Mouse (Mus musculus) lung, embryonic 14.5 days (tissue): Measurements from ENCODE around the gene Klhdc10. TPM values are rescaled to one million over a fixed set of nuclear protein-coding genes. Genes with fewer than 3 reads are reported as not detected.
A peak's percentile ranks its signal among the peaks of the same experiment; 100 is the strongest.

Experiments used
- ATAC-seq: fragments of 200-750 bp; cut with Nextera tagmentation; 2 replicates; pipeline ENCODE4 v1.8.0; 2017; ENCODE audit warnings: mild to moderate bottlenecking, moderate TSS enrichment, moderate library complexity; ENCODE audit not compliant: insufficient read depth
- DNase-seq: peaks from one replicate; pipeline ENCODE4 v3.0.0-alpha.2; 2015
- H3K27ac ChIP-seq: fragments of 300-500 bp; sonication (generic); 2 replicates; pipeline ENCODE4 v1.5.1; 2014; ENCODE audit warnings: low read depth, mild to moderate bottlenecking, moderate library complexity
- H3K27me3 ChIP-seq: fragments of 300-500 bp; sonication (generic); 2 replicates; pipeline ENCODE4 v1.6.1; 2014; ENCODE audit warnings: low read length, control low read depth; ENCODE audit not compliant: insufficient read depth
- H3K36me3 ChIP-seq: fragments of 300-500 bp; sonication (generic); 2 replicates; pipeline ENCODE4 v1.6.1; 2014; ENCODE audit warnings: control low read depth; ENCODE audit not compliant: insufficient read depth
- H3K4me1 ChIP-seq: fragments of 300-500 bp; sonication (generic); 2 replicates; pipeline ENCODE4 v1.6.1; 2014; ENCODE audit warnings: antibody characterized with exemption, control low read depth; ENCODE audit not compliant: insufficient read depth
- H3K4me2 ChIP-seq: fragments of 300-500 bp; sonication (generic); 2 replicates; pipeline ENCODE4 v1.6.1; 2014; ENCODE audit warnings: mild to moderate bottlenecking
- H3K4me3 ChIP-seq: fragments of 300-500 bp; sonication (generic); 2 replicates; pipeline ENCODE4 v1.5.1; 2014; ENCODE audit warnings: low read depth, low read length
- H3K9ac ChIP-seq: fragments of 300-500 bp; sonication (generic); 2 replicates; pipeline ENCODE4 v1.6.1; 2014
- H3K9me3 ChIP-seq: fragments of 300-500 bp; sonication (generic); 2 replicates; pipeline ENCODE4 v1.6.1; 2016; ENCODE audit warnings: low read depth, low read length, control low read depth
- CTCF ChIP-seq: IDR thresholded peaks from 2 replicates; pipeline ENCODE4 v1.5.1; 2016; ENCODE audit warnings: antibody characterized with exemption, low read depth
- WGBS: fragments of 180-500 bp; shearing (Covaris S2); extraction: QIAGEN DNeasy Blood & Tissue Kit; methylation state at CpG from one replicate; pipeline ENCODE4 v1.1.7; 2014; 5-methylcytosine and 5-hydroxymethylcytosine counted together
- polyA plus RNA-seq: library from polyadenylated mRNA; unstranded; fragments of >200 nt; fragmentation: Nextera tagmentation; extraction: Ambion mirVana; gene quantifications from 2 replicates; pipeline ENCODE4 v1.2.1, GENCODE M21; 2014

The Klhdc10 gene
- polyA plus RNA-seq = 32.6 and 33.9 TPM in 2 replicates

- peak within 1 kb of the TSS; percentile 88 for H3K9ac ChIP-seq
- WGBS = 0% methylated on average over 41 of the region's 41 CpGs
Measured at GRCm38 (mm10) chr6:30401308-30402015, at the start of gene Klhdc10. Gene Klhdc10, plus strand, starts transcription at chr6:30401868.

GRCm38 (mm10) chr6:30352762-30353161, 48.9 kb upstream of the Klhdc10 start:
- 39% methylated on average over 8 of the region's 8 CpGs for WGBS
- TF ChIP-seq CTCF = no peak
- H3K27me3 ChIP-seq = no peaks in the 10 kb centered on the region
- H3K9me3 ChIP-seq = no peaks in the 10 kb centered on the region
- no peak for DNase-seq
- H3K4me3 ChIP-seq = no peak overlapping the region
- no peak overlapping the region for H3K9ac ChIP-seq
- H3K27ac ChIP-seq = no peak overlapping the region
- no peaks in the 10 kb centered on the region for H3K36me3 ChIP-seq
- no peak for ATAC-seq
- no peaks in the 10 kb centered on the region for H3K4me1 ChIP-seq
- no peak overlapping the region for H3K4me2 ChIP-seq

More at GRCm38 (mm10) chr6:30401308-30402015, at the start of gene Klhdc10:
- Histone ChIP-seq H3K4me2 (peak within 1 kb of the TSS; percentile 70), H3K27me3 (no peaks in the 10 kb centered on the region), H3K36me3 (no peaks in the 10 kb centered on the region), H3K27ac (peak within 1 kb of the TSS; percentile 98), H3K9me3 (no peaks in the 10 kb centered on the region), H3K4me1 (no peaks in the 10 kb centered on the region), H3K4me3 (peak within 1 kb of the TSS; percentile 99)
- DNase-seq = peak; percentile 99
- peak; percentile 100 for ATAC-seq
- TF ChIP-seq CTCF = no peak

GRCm38 (mm10) chr6:30353661-30354060, 48.0 kb upstream of the Klhdc10 start:
- no peaks in the 10 kb centered on the region for H3K36me3 ChIP-seq
- no peak for ATAC-seq
- 73% methylated on average over 8 of the region's 8 CpGs for WGBS
- no peak overlapping the region for H3K9ac ChIP-seq
- no peaks in the 10 kb centered on the region for H3K27me3 ChIP-seq
- DNase-seq = no peak
- H3K27ac ChIP-seq = no peak overlapping the region
- no peak for TF ChIP-seq CTCF
- H3K4me3 ChIP-seq = no peak overlapping the region
- no peaks in the 10 kb centered on the region for H3K9me3 ChIP-seq
- H3K4me1 ChIP-seq = no peaks in the 10 kb centered on the region
- no peak overlapping the region for H3K4me2 ChIP-seq

- 21% methylated on average over 5 of the region's 5 CpGs for WGBS
- H3K27ac ChIP-seq = no peak overlapping the region
- H3K4me3 ChIP-seq = no peak overlapping the region
- DNase-seq = no peak
- no peaks in the 10 kb centered on the region for H3K36me3 ChIP-seq
- H3K27me3 ChIP-seq = no peaks in the 10 kb centered on the region
- H3K4me1 ChIP-seq = no peaks in the 10 kb centered on the region
- no peak overlapping the region for H3K4me2 ChIP-seq
- no peaks in the 10 kb centered on the region for H3K9me3 ChIP-seq
- H3K9ac ChIP-seq = no peak overlapping the region
- no peak for TF ChIP-seq CTCF
- ATAC-seq = no peak
Measured at GRCm38 (mm10) chr6:30354760-30355159, 46.9 kb upstream of the Klhdc10 start.

GRCm38 (mm10) chr6:30355701-30356100, 46.0 kb upstream of the Klhdc10 start:
- no peak for ATAC-seq
- no peak overlapping the region for H3K27ac ChIP-seq

GRCm38 (mm10) chr6:30356161-30356560, 45.5 kb upstream of the Klhdc10 start:
- ATAC-seq (no peak), DNase-seq (no peak)
- TF ChIP-seq CTCF = no peak
- no peaks in the 10 kb centered on the region for H3K36me3 ChIP-seq
- no peaks in the 10 kb centered on the region for H3K27me3 ChIP-seq
- H3K4me1 ChIP-seq = no peaks in the 10 kb centered on the region
- no peak overlapping the region for H3K27ac ChIP-seq
- no peak overlapping the region for H3K4me2 ChIP-seq
- H3K9ac ChIP-seq = no peak overlapping the region
- WGBS = 77% methylated on average over 5 of the region's 5 CpGs
- H3K9me3 ChIP-seq = no peaks in the 10 kb centered on the region
- no peak overlapping the region for H3K4me3 ChIP-seq

More at GRCm38 (mm10) chr6:30355701-30356100, 46.0 kb upstream of the Klhdc10 start:
- no peak for TF ChIP-seq CTCF
- Histone ChIP-seq H3K27me3 (no peaks in the 10 kb centered on the region), H3K9ac (no peak overlapping the region), H3K36me3 (no peaks in the 10 kb centered on the region), H3K4me3 (no peak overlapping the region), H3K9me3 (no peaks in the 10 kb centered on the region), H3K4me2 (no peak overlapping the region), H3K4me1 (no peaks in the 10 kb centered on the region)
- 85% methylated on average over 8 of the region's 8 CpGs for WGBS
- DNase-seq = no peak

- TF ChIP-seq CTCF = no peak
- Histone ChIP-seq H3K27me3 (no peaks in the 10 kb centered on the region), H3K36me3 (no peaks in the 10 kb centered on the region), H3K9ac (no peak overlapping the region), H3K4me2 (no peak overlapping the region), H3K27ac (no peak overlapping the region), H3K4me1 (no peaks in the 10 kb centered on the region), H3K9me3 (no peaks in the 10 kb centered on the region), H3K4me3 (no peak overlapping the region)
- ATAC-seq (no peak), DNase-seq (no peak)
- 79% methylated on average over 12 of the region's 12 CpGs for WGBS
Measured at GRCm38 (mm10) chr6:30356680-30357079, 45.0 kb upstream of the Klhdc10 start.
